Mouse (Mus musculus) gastrocnemius, postnatal 36 days (tissue): ENCODE results near the gene Rit1. TPM values are rescaled to one million over a fixed set of nuclear protein-coding genes. Genes with fewer than 3 reads are reported as not detected.
"Not testable (repeated sequence)": the region's sequence is repeated elsewhere in the genome, so short reads cannot be mapped to it uniquely, and the experiment has no call there.

Experiments
- DNase-seq, 2 experiments: peaks; one replicate each; pipeline ENCODE4 v3.0.0; 2022
- intact Hi-C: fragments of 180-260 bp; cut with DNase I; formaldehyde crosslinking; loops from one replicate; pipeline ENCODE4 v1.15.1; 2025
- total RNA-seq, 2 experiments: library from RNA; stranded (reverse); gene quantifications; 2 replicates each; pipeline ENCODE4 v1.2.3; 2021

Gene Rit1
- total RNA-seq, 2 experiments from 2014 or later: 16.5 to 20.5 TPM

GRCm38 (mm10) chr3:88717831-88718230 lies 1.2 kb downstream of the Rit1 start:
- no peak for DNase-seq
- intact Hi-C loops: no loop called here

- no peak for DNase-seq
- intact Hi-C loops: no loop called here
Observed at GRCm38 (mm10) chr3:88719098-88719497, 2.5 kb downstream of the Rit1 start.

GRCm38 (mm10) chr3:88736556-88736955 lies 19.9 kb downstream of the Rit1 start:
- intact Hi-C loops: loop anchor here (5.0 kb wide), 1 partner anchor 59 kb away; no protein-coding TSS in a partner anchor
- no peak for DNase-seq

- DNase-seq: peak; percentile 61 to 67
- intact Hi-C loops: loop anchor here (5.0 kb wide), 1 partner anchor 61 kb away; no protein-coding TSS in a partner anchor
Observed at GRCm38 (mm10) chr3:88738641-88739040, 22.0 kb downstream of the Rit1 start.

GRCm38 (mm10) chr3:88740147-88740546 lies 23.5 kb downstream of the Rit1 start:
- no peak for DNase-seq
- intact Hi-C loops: no loop called here

GRCm38 (mm10) chr3:88745534-88745933 lies 28.9 kb downstream of the Rit1 start:
- intact Hi-C loops: no loop called here
- no peak for DNase-seq

- DNase-seq: no peak
- intact Hi-C loops: no loop called here
Observed at GRCm38 (mm10) chr3:88746139-88746870, 29.7 kb downstream of the Rit1 start.

GRCm38 (mm10) chr3:88746871-88747231 lies 30.2 kb downstream of the Rit1 start:
- intact Hi-C loops: no loop called here

GRCm38 (mm10) chr3:88754283-88754682 lies 37.6 kb downstream of the Rit1 start:
- no peak for DNase-seq
- intact Hi-C loops: no loop called here

More at GRCm38 (mm10) chr3:88746871-88747231, 30.2 kb downstream of the Rit1 start:
- no peak for DNase-seq

- intact Hi-C loops: no loop called here
- DNase-seq: no peak
Observed at GRCm38 (mm10) chr3:88755541-88755940, 38.9 kb downstream of the Rit1 start.

- intact Hi-C loops: no loop called here
- DNase-seq: no peak
Observed at GRCm38 (mm10) chr3:88756276-88756675, 39.6 kb downstream of the Rit1 start.

- peak; percentile 64 to 66 for DNase-seq
- intact Hi-C loops: no loop called here
Observed at GRCm38 (mm10) chr3:88758045-88758500, 41.4 kb downstream of the Rit1 start.

GRCm38 (mm10) chr3:88761619-88762018 lies 45.0 kb downstream of the Rit1 start:
- no peak for DNase-seq
- intact Hi-C loops: no loop called here

- intact Hi-C loops: no loop called here
- DNase-seq: no peak
Observed at GRCm38 (mm10) chr3:88762401-88762831, 45.8 kb downstream of the Rit1 start.

GRCm38 (mm10) chr3:88771189-88771940 lies 54.7 kb downstream of the Rit1 start:
- peak in 1 of 2 experiments; percentile 43 for DNase-seq
- intact Hi-C loops: not testable (repeated sequence)

GRCm38 (mm10) chr3:88771941-88772280 lies 55.3 kb downstream of the Rit1 start:
- DNase-seq, intact Hi-C loops: not testable (repeated sequence)

- DNase-seq: peak; percentile 77 to 82
- intact Hi-C loops: not testable (repeated sequence)
Observed at GRCm38 (mm10) chr3:88772399-88772798, 55.8 kb downstream of the Rit1 start.

GRCm38 (mm10) chr3:88773163-88773562 lies 56.5 kb downstream of the Rit1 start:
- DNase-seq, intact Hi-C loops: not testable (repeated sequence)

- intact Hi-C loops: not testable (repeated sequence)
- peak in 1 of 2 experiments; percentile 44 for DNase-seq
Observed at GRCm38 (mm10) chr3:88774939-88775841, 58.6 kb downstream of the Rit1 start, which contains the start of gene Syt11. Syt11 (minus strand) TSS chr3:88775164.
